Mouse (Mus musculus) layer of hippocampus, adult 8-10 months (tissue): ENCODE measurements around the gene Arid5a. TPM values are rescaled to one million over a fixed set of nuclear protein-coding genes. Genes with fewer than 3 reads are reported as not detected.

Experiments
- DNase-seq, 2 experiments: peaks; one replicate each; pipeline ENCODE4 v3.0.0; 2022; ENCODE audit warnings: low spot score in 2 of 2
- total RNA-seq, 4 experiments: library from RNA; stranded (reverse); gene quantifications; 2 replicates each; pipeline ENCODE4 v1.2.4; 2022

Gene Arid5a
- total RNA-seq, result 10 to 100 TPM; 18.1 to 22.0 (median 18.8) TPM

DNA sequence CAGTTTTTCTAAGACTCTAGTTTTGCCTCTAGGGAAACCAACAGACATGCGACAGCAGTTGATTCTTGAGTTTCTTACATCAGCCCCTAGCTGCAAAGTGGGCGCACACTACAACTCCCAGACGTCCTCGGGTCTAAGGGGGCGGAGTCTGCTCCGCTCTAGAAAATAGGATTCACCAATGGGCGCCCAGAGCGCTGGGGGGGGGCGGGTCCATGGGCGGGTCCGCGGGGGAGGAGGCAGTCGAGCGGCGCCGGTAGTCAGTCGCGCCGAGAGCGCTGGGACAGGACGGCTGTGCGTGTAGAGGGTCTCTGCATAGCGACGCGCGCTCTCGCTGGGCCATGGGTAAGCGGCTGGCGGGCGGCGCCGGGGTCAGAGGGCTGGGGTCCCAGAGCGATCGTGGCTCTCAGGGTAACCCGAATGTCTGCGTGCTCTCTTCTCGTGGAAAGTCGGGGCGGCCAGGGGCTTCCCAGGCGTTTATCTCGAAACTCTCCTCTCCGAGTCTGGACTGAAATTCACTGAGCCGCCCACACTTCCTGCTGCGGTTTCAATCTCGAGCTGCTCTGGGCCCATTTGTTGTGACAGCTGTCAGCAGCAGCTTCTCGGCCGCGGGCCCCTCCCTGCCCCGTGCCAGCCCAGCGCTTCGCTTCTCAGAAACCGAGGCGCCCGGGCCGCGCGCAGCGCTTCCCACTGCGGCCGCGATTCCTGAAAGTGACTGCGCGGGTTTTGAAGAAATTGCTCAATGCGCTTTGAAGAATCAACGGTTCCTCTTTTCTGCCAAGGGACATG is at the start of gene Arid5a:
Gene Arid5a (plus strand): TSS at position 239 of the 786 bp plus-strand sequence.
- DNase-seq, result peak; percentile 82 to 83

DNA sequence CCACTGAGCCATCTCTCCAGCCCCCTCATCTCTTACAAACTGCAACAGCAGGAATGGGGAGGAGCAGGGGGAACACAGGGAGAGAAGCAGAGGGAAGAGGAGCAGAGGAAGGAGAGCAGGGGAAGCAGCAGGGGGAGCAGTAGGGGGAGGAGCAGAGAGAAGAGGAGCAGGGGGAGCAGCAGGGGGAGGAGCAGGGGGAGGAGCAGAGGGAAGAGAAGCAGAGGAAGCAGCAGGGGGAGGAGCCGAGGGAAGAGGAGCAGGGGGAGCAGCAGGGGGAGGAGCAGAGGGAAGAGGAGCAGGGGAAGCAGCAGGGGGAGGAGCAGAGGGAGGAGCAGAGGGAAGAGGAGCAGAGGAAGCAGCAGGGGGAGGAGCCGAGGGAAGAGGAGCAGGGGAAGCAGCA is 48.9 kb upstream of the Arid5a start:
- DNase-seq, result no peak

DNA sequence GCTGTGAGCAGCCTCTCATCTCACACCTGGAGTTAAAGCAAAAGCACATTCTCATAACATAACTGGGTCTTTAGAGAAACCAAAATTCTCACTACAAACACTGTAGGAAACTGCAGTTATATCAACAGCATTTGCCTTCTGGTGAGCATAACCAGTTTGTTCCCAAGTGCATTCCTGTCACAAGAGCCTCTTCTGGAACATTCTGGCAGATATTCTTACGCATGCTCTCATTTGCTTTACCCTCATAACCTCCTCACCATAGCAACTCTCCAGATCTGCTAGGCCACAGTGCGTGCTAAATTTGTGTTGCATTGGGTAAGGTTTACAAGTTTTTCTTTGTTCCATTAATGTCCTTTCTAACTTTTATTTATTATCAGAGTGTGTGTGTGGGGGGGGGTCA is 48.3 kb upstream of the Arid5a start:
- DNase-seq, result no peak

DNA sequence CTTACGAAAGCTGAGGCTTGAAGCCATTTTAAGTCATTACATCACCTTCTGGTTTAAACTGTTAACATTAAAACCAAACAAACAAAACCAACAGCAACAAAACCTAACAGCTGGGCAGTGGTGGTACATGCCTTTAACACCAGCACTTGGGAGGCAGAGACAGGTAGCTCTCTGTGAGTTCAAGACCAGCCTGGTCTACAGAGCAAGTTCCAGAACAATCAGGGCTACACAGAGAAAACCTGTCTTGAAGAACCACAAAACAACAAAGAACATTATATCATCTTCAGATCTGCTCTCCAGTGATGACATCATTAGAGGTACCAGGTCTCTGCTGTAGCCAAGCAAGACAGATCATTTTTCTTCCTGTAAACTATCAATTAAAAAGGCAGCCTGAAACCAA is 47.1 kb upstream of the Arid5a start:
- no peak for DNase-seq

DNA sequence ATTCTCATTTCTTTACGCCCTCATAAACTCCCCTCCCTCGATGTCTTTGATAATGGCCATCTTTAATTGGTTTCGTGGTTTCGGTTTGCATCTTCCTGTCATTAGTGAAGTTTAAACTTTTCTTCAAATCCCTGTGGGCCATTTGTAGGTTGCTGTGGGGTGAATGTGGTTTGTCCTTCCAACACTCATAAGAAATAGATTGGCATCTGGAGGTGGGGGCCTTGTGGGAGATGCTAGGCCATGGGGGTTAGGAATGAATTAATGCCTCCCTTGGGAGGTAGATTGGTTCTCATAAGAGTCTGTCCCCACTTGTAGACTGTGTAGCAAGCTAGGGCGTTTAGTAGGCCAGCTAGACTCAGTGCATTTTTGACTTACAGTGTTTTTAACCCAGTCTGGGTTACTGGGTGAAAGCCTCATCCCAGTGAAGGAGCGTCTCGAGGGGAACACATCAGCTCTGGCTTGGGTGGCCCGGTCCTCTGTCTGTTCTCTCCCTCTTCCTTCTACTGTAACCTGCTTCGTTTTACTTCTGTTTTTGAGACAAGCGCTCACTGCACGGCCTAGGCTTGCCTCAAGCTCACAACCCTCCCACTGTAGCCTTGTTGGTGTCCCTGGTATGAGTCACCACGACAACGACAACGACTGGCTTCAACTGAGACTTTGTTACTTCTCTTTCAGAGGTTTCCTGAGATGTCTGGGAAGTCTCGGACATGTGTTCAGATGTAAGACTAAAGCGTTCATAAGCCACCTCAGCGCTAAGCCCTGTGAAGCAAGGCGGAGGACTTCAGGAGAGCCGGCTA is 45.6 kb upstream of the Arid5a start:
- no peak for DNase-seq

DNA sequence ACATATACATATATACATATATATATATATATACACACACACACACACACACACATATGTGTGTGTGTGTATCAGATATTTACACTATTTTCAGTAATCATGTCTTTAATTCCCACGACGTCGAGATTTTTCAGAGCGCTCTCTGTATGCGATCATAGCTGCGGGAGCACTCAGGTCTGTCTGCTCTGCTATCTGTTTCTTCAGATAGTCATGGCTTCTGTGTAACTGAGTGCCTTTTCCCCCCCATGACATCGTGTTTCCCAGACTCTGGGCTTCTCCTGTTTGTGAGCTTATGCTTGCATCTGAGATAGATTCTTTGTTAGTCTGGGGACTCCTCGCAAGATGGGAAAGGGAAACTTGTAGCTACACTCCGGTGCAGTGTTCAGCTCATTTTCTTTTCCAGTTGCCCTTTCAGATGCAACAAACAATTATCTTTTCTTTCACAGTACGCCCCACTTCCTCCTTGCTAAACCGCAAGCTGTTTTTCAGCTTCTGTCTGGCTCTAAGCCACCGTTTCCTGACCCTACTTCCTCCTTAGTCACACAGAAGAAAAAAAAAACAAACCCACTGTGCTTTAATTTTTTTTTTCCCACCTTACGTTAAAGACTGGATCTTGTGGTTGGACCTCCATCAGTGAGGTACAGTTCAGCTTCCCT is 43.6 kb upstream of the Arid5a start:
- no peak for DNase-seq

DNA sequence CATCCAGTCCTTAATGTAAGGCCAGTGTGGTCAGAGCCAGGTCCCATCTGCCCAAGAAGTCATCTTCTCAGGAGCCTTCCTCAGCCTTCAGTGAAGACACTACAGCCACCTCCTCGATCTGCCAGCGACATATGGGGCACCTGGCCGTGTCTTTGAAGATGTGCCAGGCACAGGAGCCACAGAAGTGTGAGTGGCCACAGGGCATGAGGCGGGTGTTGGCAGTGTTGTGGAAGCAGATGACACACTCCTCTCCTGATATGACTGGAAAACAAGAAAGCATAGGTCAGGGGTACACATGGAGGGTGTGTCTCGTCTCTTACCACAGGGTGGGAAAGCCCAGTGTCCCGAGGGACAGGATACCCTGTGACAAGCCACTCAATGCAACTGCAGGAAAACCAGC is 41.2 kb upstream of the Arid5a start:
- no peak for DNase-seq

DNA sequence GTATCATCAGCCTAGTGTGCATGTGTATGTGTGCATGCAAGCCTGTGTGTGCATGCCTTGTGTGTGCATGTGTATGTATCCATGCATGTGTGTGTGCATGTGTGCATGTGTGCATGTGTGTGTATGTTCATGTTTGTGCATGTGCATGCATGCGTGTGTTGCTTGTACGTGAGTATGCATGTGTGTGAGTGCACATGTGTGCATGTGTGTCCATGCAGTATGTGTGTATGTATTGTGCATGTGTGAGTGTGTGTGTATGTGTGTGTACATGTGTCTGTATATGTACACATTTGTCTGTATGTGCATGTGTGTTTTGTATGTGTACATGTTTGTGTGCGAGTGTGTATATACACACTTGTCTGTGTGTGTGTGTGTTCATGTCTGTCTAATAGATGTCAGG is 39.9 kb upstream of the Arid5a start:
- DNase-seq, result no peak

DNA sequence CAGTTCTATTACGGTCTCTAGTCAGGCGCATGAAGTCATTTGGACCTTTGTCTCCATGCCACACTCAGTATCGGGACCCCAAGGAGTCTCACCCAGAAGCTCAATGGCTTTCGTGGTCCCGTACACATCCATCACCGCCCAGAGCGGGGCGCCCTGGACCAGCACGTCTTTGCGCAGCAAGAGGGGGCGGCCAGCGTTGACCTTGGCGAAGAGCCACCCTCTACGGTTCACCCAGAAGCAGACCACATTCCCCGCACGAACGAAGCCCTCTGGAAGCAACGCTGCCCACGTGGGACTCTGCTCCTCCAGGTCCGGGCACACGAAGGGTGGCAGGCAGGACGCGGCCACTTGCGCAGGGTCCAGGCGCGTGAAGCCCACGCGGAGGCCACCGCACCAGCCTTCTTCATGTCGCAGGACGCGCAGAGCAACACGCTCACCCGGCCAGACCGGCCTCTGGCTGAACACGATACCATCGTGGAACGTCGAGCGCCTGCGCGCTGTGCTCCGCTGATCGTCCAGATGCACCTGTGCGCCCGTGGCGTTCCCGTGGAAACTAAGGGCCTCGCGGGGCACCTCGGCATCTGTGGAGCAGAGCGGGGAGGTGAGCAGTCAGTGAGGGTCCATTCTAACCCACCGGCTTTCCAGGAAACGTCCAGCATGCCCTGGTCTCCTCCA is 38.3 kb upstream of the Arid5a start:
- no peak for DNase-seq

DNA sequence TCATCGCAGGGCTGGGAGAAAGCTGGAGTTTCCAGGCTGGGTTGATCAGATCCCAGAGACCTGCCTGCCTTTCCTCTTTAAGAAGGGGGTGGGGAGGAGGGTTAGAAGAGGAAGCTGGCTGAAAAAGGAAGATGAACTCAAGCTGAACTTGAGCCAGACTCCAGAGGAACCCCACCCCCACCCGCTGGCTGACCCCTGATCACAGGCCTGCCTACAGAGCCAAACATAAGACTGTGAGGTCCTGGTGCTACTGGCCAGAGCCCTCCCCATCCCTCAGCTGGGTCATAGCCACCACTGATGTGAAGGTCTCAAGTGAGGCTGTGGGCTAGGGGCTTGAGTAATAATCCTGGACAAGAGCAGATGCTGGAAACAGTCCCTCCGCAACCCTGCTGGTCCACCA is 36.9 kb upstream of the Arid5a start:
- DNase-seq, result no peak

DNA sequence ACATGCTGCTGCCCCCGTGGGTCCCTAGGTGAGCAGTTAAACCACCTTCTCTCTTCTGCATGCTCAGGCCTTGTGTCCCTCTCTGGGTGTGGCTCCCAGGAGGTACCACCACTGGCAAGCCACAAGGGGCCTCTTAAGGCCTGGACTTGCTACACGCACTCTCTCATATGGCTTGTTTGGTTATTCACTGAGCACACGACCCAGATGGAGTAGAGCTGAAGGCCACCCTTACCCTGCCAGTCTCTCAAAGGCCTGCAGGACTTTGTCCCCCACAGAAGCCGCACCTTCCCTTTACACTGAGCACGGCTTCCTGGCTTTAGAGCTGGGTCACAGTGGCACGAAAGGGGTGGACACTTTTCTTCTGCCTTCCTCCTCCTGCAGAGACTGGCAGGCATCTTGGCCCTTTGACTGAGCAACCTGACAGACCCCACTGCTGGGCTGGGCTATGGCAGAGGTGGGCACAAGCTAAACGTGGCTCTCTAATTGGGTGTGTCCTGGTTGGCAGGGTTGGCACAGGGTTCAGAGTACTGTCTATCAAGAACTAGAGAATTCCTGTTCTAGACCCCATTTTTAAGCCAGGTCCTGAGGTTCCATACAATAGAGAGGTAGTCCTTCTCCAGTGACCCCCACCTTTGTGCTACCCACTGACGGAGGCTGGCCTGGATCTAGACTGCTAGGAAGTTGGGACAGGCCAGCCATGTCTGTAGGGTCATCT is 35.9 kb upstream of the Arid5a start:
- DNase-seq, result no peak

DNA sequence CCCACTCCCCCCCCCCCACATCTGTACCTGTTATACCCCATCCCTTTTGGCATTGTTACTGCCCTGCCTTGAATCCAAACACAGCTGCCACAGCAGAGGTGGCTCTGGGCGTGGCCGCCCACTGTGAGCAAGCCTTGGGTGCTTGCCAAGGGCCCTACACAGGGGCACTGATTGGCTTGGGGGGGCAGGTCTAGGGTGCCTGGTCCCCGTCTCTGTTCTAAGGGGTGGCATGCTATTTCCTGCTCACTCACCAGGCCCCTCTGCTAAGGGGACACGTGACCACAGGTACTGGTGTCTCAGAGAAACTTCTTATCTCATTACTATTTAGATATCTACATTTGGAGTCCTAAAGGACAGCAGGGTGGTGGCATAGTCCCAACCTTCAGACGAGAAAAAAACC is 35.0 kb upstream of the Arid5a start:
- DNase-seq, result no peak

DNA sequence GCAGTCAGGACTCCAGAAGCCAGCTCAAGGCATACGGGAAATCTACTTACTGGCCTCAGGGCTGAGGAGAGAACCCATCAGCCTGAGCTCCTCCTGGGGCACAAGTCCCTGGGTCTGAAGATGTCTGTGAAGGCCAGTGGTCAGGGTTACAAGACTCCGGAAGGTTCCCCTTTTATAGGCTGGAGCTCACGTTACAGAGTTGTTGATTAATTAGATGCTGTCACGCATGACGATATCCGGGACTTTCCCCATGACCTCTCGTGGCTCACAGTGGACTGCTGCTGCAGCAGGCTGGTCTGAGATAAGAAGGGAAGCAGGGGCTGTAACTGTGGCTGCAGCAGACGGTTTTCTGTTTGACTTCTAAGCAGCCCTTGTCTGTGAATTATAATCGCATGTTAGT is 34.2 kb upstream of the Arid5a start:
- DNase-seq, result no peak

DNA sequence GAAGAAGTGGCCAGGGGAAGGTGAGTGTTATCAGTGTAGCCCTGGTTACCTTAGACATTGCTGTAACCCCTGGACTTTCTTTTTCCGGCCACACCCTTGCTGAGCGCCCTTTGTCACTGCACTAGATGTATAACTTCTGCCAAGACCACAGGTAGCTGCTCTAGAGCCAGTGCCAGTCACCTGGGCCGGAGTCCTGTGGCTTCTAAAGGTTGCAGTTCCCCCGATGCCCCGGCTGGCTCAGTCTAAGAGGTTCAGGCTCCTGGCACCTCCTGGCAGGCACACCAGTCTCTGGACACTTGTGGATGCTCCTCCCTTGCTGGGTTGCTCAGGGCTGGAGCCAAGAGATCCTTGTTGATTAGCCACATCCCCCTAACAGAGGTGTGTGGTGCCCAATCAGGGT is 33.1 kb upstream of the Arid5a start, which contains the start of gene Neurl3:
Gene Neurl3 (minus strand): TSS at position 225 of the 400 bp plus-strand sequence.
- DNase-seq, result no peak

DNA sequence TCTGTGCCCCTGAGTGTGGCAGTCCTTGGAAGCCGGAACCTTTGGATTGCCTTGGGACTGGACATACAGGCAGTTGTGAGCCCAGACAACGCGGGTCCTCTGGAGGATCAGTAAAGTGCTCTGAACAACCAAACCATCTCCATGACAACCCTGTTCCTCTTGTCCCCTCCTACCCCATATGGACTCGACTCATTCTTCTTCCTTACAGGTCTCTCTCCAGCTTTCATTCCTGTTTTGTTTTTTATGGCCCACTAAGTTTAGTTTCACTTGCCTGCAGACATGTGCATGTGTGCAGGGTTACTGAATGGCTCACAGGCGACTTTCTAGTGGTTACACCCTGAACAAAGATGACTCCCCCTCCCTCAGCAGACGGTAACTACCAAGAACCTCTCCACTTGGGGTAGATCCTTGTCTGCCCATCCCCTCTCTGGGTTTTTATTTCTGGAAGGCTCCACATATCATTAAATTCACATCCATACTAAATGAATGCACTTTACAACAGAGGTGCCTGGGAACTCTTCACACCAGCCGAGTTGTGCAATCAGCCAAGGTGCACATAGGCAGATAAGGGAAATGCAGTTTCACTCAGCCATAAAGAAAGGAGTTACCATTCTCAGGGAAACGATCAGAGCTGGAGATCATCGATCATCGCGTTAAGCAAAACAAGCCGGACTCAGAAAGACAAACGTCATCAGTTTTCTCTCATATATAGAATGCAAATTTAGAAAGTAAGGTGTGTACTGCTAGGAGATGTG is 31.7 kb upstream of the Arid5a start:
- no peak for DNase-seq

DNA sequence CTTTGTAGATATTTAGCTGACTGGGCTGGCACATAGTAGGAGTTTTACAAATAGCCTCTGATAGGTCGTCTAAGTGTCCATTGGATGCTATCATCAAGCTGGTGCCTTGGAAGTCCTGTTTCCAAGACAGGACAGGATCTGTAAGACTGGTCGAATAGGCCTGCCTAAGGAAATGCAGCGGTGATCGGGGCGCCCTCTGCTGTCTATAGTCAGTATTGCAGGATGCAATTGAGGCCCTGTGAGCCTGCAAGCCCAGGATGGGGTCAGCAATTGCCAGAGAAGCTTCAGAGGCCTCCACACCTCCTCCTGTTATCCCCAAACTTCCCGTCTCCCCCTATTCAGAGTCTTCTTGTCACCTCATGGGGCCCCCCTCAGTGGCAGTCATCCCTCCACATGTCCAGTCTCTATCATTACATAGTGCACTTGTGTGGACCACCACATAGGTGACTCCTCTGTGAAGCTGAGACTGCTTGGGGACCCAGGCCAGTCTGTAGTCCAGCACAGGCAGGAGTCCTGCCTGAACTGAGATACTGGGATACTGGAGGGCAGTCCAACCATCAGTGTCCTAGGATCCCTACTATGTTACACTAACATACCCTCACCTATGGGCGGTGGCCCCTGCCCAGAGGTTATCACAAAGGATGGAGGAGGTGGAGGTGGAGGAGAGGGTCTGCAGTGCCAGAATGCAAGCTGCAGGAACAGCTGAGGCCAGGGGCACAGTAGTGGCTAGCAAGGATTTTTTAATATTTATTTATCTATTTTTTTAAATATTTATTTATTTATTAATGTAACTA is 30.1 kb upstream of the Arid5a start:
- peak in 1 of 2 experiments; percentile 80 for DNase-seq

DNA sequence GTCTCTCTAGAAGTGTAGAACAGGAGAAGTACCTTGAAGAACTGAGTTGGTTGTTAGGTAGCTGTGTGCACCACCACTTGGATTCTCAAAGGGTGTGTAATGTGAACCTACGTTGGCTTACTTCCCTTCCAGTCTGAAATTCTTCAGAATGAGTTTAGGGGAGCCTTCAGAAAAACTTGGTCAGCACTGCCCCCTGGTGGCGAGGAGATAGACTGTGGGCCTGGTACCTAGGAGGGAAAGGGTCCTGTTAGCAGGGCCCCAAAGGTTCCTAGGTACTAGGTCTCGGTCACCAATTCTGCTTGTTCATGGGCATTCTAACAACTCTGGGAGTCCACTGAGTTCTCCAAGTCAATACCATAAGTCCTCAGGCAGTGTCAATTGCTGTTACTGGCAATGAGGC is 28.3 kb upstream of the Arid5a start:
- DNase-seq, result peak in 1 of 2 experiments; percentile 80

DNA sequence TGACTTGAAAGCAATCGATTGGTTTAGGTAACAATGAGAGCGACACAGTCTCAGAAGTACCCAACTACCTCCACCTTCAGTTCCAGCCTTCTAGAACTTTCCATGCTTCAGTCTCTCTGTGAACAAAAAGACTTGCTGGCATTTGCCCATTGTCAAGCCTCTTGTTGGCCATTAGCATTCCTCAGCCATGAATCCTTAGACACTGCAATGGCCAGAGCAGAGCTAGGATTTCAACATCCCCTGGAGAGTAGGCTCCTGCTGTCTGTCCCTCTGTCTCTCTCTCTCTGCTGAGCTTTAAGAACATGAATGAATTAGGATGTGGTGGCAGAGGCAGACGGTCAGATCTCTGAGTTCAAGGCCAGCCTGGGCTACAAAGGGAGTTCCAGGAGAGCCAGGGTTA is 26.6 kb upstream of the Arid5a start:
- DNase-seq, result no peak

DNA sequence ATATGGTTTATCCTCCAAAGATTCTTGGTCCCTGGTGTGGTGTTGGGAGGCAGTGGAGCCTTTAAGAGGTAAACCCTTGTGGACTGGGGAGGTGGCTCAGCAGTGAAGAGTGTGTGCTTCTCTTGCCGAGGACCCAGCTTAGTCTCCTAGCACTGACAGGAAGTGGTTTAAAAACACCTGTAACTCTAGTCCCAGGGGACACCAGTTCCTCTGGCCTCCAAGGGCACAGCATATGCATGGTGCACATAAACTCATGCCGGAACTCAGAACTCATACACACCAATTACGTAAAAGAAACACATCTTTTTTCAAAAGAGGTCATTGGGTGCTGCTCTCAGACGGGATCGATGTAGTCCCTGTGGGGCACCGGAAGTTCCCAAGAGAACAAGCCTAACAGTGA is 25.7 kb upstream of the Arid5a start:
- no peak for DNase-seq
